In genomic region chr5:135702682-135703192, GRCm38 (mm10) we compare ENCODE assay signal across 8 mouse cellular contexts. TPM values are rescaled to one million over a fixed set of nuclear protein-coding genes. Genes with fewer than 3 reads are reported as not detected.
A peak's percentile ranks its signal among the peaks of the same experiment; 100 is the strongest.
DNase-seq lines count a peak whose midpoint lies in the region; ATAC-seq and TF ChIP-seq lines count a peak whose summit lies in the region.

No protein-coding gene starts in this region.

- no peak overlapping the region for H3K4me3 ChIP-seq in kidney, postnatal 0 days (replicated peaks; ENCODE audit: low read depth, low read length)
- H3K4me3 ChIP-seq in layer of hippocampus, adult 2 months, result no peak overlapping the region
- H3K4me3 ChIP-seq in stomach, embryonic 16.5 days (replicated peaks; ENCODE audit: low read length), result no peak overlapping the region

- no peak overlapping the region for H3K27ac ChIP-seq in kidney, postnatal 0 days
- H3K27ac ChIP-seq in layer of hippocampus, adult 2 months, result peak overlapping the region; percentile 88
- H3K27ac ChIP-seq in stomach, embryonic 16.5 days (ENCODE audit: low read length), result peak overlapping the region; percentile 44

- DNase-seq in kidney, postnatal 0 days (ENCODE audit: low spot score), result no peak
- DNase-seq in kidney, adult 18-20 months, result no peak
- DNase-seq in layer of hippocampus, adult 2 months (ENCODE audit: low spot score in 2 of 2), result peak; percentile 56 to 79
- peak; percentile 80 for DNase-seq in lung, postnatal 25 days (ENCODE audit: low spot score)
- DNase-seq in gastrocnemius, postnatal 14 days, result no peak
- DNase-seq in cerebellum, adult 8-10 months, result no peak

- H3K9ac ChIP-seq in kidney, postnatal 0 days (ENCODE audit: low read depth, low read length), result no peak overlapping the region
- no peak overlapping the region for H3K9ac ChIP-seq in stomach, embryonic 16.5 days (ENCODE audit: low read length)

- no peak overlapping the region for H3K4me2 ChIP-seq in kidney, postnatal 0 days (ENCODE audit: low read length)
- H3K4me2 ChIP-seq in stomach, embryonic 16.5 days (ENCODE audit: low read depth, low read length), result no peak overlapping the region

- no peak for ATAC-seq in kidney, postnatal 0 days (replicated peaks; ENCODE audit: low FRiP score, low read depth)
- ATAC-seq in common myeloid progenitor, adult 5-6 weeks (replicated peaks; ENCODE audit: low read depth, poor library complexity, severe bottlenecking), result peak; percentile 85
- ATAC-seq in stomach, embryonic 16.5 days (ENCODE audit: insufficient read depth, low FRiP score), result 0 out of 2 replicates have a peak, but pooled peaks have one; percentile 29

- peak; percentile 14; the same call in 1 of the 2 replicates for TF ChIP-seq CTCF in kidney, postnatal 0 days (IDR thresholded peaks at IDR 0.05; ENCODE audit: low read depth)
- peak; percentile 47 for TF ChIP-seq CTCF in layer of hippocampus, adult 2 months (conservative IDR thresholded peaks at IDR 0.05)

- H3K27me3 ChIP-seq in kidney, postnatal 0 days (ENCODE audit: insufficient read depth, low read length), result no peaks in the 10 kb centered on the region
- H3K27me3 ChIP-seq in stomach, embryonic 16.5 days (ENCODE audit: control insufficient read depth, insufficient read depth, low read length), result no peaks in the 10 kb centered on the region

- H3K4me1 ChIP-seq in kidney, postnatal 0 days (replicated peaks; ENCODE audit: insufficient read depth, low read length), result no peaks in the 10 kb centered on the region
- H3K4me1 ChIP-seq in stomach, embryonic 16.5 days (ENCODE audit: control insufficient read depth, insufficient read depth, low read length), result peaks cover 7% of the 10 kb centered on the region; the same call in 1 of the 2 replicates

- intact Hi-C loops in gastrocnemius, postnatal 14 days (cut with DNase I; ENCODE audit: low total_unique reads), result no loop called here

- no peaks in the 10 kb centered on the region for H3K9me3 ChIP-seq in kidney, postnatal 0 days (replicated peaks; ENCODE audit: low read length)
- no peaks in the 10 kb centered on the region for H3K9me3 ChIP-seq in stomach, embryonic 16.5 days (replicated peaks; ENCODE audit: control insufficient read depth, low read length)

- 73% methylated on average over 15 of the region's 15 CpGs for WGBS in kidney, postnatal 0 days
- 59% methylated on average over 15 of the region's 15 CpGs for WGBS in stomach, embryonic 16.5 days

- H3K36me3 ChIP-seq in kidney, postnatal 0 days (ENCODE audit: insufficient read depth, low read length), result 0 out of 2 replicates have a peak, but pooled peaks cover 8% of the 10 kb centered on the region
- H3K36me3 ChIP-seq in stomach, embryonic 16.5 days (ENCODE audit: control insufficient read depth, insufficient read depth, low read length), result no peaks in the 10 kb centered on the region

RNA-seq across cellular contexts. Expression of gene Por, which starts 32.9 kb away (rescaled TPM):
- 86.4 and 92.2 TPM in 2 replicates for polyA plus RNA-seq in kidney, postnatal 0 days (2015; fragmentation: Nextera tagmentation; extraction: Ambion mirVana)
- total RNA-seq in common myeloid progenitor, adult 5-6 weeks (2017), result 55.7 and 72.0 TPM in 2 replicates
- total RNA-seq in layer of hippocampus, adult 2 months (2021), result 100 to 1,000 TPM; 103 to 112 TPM
- 136 and 177 TPM in 2 replicates for polyA plus RNA-seq in stomach, embryonic 16.5 days (2015; fragmentation: Nextera tagmentation; extraction: Ambion mirVana)
- 10 to 100 TPM; 18.7 to 19.4 TPM for total RNA-seq in gastrocnemius, postnatal 14 days (2021)

RNA-seq across cellular contexts. Expression of gene Tmem120a, which starts 41.5 kb away (rescaled TPM):
- polyA plus RNA-seq in kidney, postnatal 0 days (2015; fragmentation: Nextera tagmentation; extraction: Ambion mirVana), result 80.1 and 81.7 TPM in 2 replicates
- total RNA-seq in common myeloid progenitor, adult 5-6 weeks (2017), result 8.5 and 12.4 TPM in 2 replicates
- 10 to 100 TPM; 16.9 to 19.8 TPM for total RNA-seq in layer of hippocampus, adult 2 months (2021)
- polyA plus RNA-seq in stomach, embryonic 16.5 days (2015; fragmentation: Nextera tagmentation; extraction: Ambion mirVana), result 44.1 and 46.0 TPM in 2 replicates
- total RNA-seq in gastrocnemius, postnatal 14 days (2021), result 1 to 10 TPM; 3.8 to 5.2 TPM

Comparison
In these comparisons a context has a peak if more than half of its experiments do, and no peak if none do; other contexts are left out.
1. DNase-seq: peak in layer of hippocampus, adult 2 months (2 of 2) and lung, postnatal 25 days (single experiment); none in kidney, postnatal 0 days (single experiment), kidney, adult 18-20 months (single experiment), gastrocnemius, postnatal 14 days (single experiment) and cerebellum, adult 8-10 months (single experiment).